Mouse (Mus musculus) frontal cortex, adult (tissue): ENCODE results near the gene Gpc6.

Source experiments
- ATAC-seq: cut with Nextera tagmentation; 2 replicates; pipeline ENCODE4 v1.9.2; 2017; ENCODE audit warnings: mild to moderate bottlenecking, moderate library complexity, mixed read lengths; ENCODE audit not compliant: low TSS enrichment

The Gpc6 gene

GRCm38 (mm10) chr14:116924876-116925601, at the start of gene Gpc6:
Gene Gpc6 (plus strand): TSS chr14:116925315.
- ATAC-seq, result peak; percentile 82

GRCm38 (mm10) chr14:116882480-116883044, 42.6 kb upstream of the Gpc6 start:
- no peak for ATAC-seq

GRCm38 (mm10) chr14:116894316-116894715, 30.8 kb upstream of the Gpc6 start:
- ATAC-seq, result no peak

- no peak for ATAC-seq
Measured at GRCm38 (mm10) chr14:116897971-116898370, 27.1 kb upstream of the Gpc6 start.

- no peak for ATAC-seq
Measured at GRCm38 (mm10) chr14:116911768-116912167, 13.3 kb upstream of the Gpc6 start.

- ATAC-seq, result no peak
Measured at GRCm38 (mm10) chr14:116916874-116917273, 8.2 kb upstream of the Gpc6 start.

- no peak for ATAC-seq
Measured at GRCm38 (mm10) chr14:116924266-116924665, 849 bp upstream of the Gpc6 start.

GRCm38 (mm10) chr14:116925691-116926403, 732 bp downstream of the Gpc6 start:
- peak; percentile 31 for ATAC-seq

- peak; percentile 60 for ATAC-seq
Measured at GRCm38 (mm10) chr14:116926404-116927171, 1.5 kb downstream of the Gpc6 start.

GRCm38 (mm10) chr14:116927341-116928315, 2.5 kb downstream of the Gpc6 start:
- ATAC-seq, result no peak

- no peak for ATAC-seq
Measured at GRCm38 (mm10) chr14:116928395-116928794, 3.3 kb downstream of the Gpc6 start.

GRCm38 (mm10) chr14:116928796-116929529, 3.8 kb downstream of the Gpc6 start:
- no peak for ATAC-seq

- no peak for ATAC-seq
Measured at GRCm38 (mm10) chr14:116933825-116934224, 8.7 kb downstream of the Gpc6 start.

GRCm38 (mm10) chr14:116937910-116938560, 12.9 kb downstream of the Gpc6 start:
- peak; percentile 96 for ATAC-seq

GRCm38 (mm10) chr14:116938735-116939134, 13.6 kb downstream of the Gpc6 start:
- no peak for ATAC-seq

- ATAC-seq, result no peak
Measured at GRCm38 (mm10) chr14:116939561-116939960, 14.4 kb downstream of the Gpc6 start.

- no peak for ATAC-seq
Measured at GRCm38 (mm10) chr14:116941772-116942171, 16.7 kb downstream of the Gpc6 start.

GRCm38 (mm10) chr14:116943751-116944150, 18.6 kb downstream of the Gpc6 start:
- no peak for ATAC-seq

- no peak for ATAC-seq
Measured at GRCm38 (mm10) chr14:116945975-116946374, 20.9 kb downstream of the Gpc6 start.

- ATAC-seq, result no peak
Measured at GRCm38 (mm10) chr14:116947461-116947860, 22.3 kb downstream of the Gpc6 start.
